Mouse (Mus musculus) adrenal gland (tissue): ENCODE measurements around the gene Cep131.

ENCODE experiments used
- intact Hi-C: fragments of 180-260 bp; cut with DNase I; formaldehyde crosslinking; loops from one replicate; pipeline ENCODE4 v1.15.1; 2025
- long read RNA-seq, 2 experiments: library from polyadenylated mRNA; unstranded; transcript quantifications; one replicate each; pipeline ENCODE4 v2.0.0; 2020; ENCODE audit warnings: borderline replicate concordance in 1 of 2; ENCODE audit not compliant: insufficient replicate concordance in 1 of 2

Gene Cep131
- long read RNA-seq, experiment 1, partial matches to known transcripts: 8 of 11 reads
- long read RNA-seq, experiment 1, other reads (novel, unspliced or antisense): 3 of 11 reads
- long read RNA-seq, experiment 2, partial matches to known transcripts: 2 of 3 reads
- long read RNA-seq, experiment 2, other reads (novel, unspliced or antisense): 0 of 3 reads

DNA sequence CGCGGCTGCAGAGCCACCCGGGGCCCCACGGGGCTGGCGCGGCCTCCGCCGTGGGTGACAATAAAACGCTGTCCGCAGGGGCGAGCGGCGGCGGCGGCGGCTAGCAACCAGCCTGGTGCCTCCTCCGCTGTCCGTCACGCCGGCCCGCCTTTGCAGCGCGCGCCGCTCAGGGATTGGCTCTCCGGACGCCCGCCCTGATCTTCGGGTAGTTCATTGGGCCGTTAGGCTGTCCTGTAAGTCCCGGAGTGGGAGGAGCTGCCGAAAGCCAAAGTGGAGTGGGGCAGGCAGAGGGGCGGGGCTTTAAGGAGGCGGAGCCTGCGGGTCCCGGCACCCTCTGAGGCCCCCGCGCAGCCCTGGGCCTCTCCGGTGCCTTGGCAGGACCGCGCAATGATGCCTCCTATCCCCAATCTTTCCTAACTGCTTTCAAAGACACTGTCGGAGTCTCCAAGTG lies at the start of gene Cep131:
Gene Cep131 (minus strand): TSS at position 126 of the 451 bp plus-strand sequence.
- intact Hi-C loops: no loop called here

GRCm38 (mm10) chr11:120136195-120136594 lies 49.6 kb upstream of the Cep131 start:
- intact Hi-C loops: no loop called here

- intact Hi-C loops: no loop called here
Measured at GRCm38 (mm10) chr11:120134847-120135530, 48.4 kb upstream of the Cep131 start.

DNA sequence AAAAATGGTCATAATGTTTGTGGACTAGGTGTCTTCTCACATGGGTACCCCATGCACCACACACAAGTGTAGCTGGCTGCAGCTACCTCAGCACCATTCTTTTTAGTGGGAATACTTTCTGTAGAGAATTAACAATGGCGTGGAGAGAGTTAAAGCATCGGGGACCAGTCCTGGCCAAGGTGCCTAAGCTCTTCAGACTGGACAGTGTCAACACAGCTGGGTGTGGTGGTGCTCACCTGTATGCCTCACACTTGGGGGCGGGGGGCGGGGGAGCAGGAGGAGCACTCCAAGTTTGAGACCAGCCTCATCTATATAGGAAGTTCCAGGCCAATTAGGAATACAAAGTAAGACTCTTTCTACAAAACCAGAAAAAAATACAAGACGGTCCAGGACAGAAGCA lies 47.5 kb upstream of the Cep131 start:
- intact Hi-C loops: no loop called here

GRCm38 (mm10) chr11:120129281-120129680 lies 42.7 kb upstream of the Cep131 start:
- intact Hi-C loops: no loop called here

GRCm38 (mm10) chr11:120126845-120127244 lies 40.2 kb upstream of the Cep131 start:
- intact Hi-C loops: no loop called here

DNA sequence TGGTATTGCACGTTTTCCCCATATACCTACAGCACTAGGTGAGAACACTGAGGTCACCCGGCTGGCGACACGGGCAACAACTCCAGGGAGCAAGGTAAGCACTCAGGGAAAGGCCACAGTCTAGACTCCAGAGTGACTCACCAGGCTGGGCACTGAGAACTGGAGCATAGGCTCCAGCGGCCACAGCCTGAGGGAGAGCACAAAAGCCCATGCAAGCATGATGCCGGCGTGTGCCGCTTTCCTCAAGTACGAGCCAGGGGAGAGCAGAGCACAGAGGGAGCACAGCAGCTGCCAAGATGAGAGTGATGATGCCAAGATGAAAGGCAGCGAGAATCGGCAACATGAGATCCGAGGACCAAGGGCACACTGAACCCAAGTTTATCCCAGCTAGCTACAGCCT lies 35.5 kb upstream of the Cep131 start:
- intact Hi-C loops: no loop called here

- intact Hi-C loops: no loop called here
Measured at GRCm38 (mm10) chr11:120120642-120121420, 34.2 kb upstream of the Cep131 start.

DNA sequence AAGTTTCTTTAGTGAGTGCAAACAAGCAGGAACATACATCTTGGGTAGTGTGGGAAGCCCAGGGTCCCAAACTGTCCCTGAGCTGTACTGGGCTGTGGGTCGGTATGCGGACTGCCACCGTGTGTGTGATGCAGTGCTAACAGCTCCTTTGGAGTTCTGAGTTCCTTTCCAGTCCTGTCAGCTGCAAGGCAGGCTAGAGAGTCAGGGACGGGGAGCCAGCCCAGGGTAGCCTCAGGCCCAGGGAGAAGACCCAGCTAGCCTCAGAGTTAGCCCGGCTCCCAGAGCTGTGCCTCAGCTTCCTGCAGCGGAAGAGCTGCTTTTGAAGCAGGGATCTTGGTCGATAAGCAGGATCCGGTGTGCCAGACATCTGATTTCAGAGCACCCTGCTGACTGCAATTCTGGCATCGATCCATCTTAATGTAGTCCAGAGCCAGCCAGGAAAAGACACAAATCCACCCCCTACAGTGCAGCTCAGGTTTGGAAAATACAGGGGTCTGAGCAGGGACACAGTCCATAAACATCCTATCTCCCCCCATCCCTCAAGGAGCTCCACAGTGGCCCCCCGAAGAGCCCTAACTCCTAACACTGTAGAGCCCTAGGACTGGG lies 33.4 kb upstream of the Cep131 start:
- intact Hi-C loops: loop anchor here (10.0 kb wide), 1 partner anchor 45 kb away; no protein-coding TSS in a partner anchor

- intact Hi-C loops: loop anchor here (10.0 kb wide), 1 partner anchor 46 kb away; no protein-coding TSS in a partner anchor
Measured at GRCm38 (mm10) chr11:120119108-120119507, 32.5 kb upstream of the Cep131 start.

GRCm38 (mm10) chr11:120117626-120118025 lies 31.0 kb upstream of the Cep131 start:
- intact Hi-C loops: loop anchor here (10.0 kb wide), 1 partner anchor 47 kb away; no protein-coding TSS in a partner anchor

GRCm38 (mm10) chr11:120114488-120115215 lies 28.0 kb upstream of the Cep131 start:
- intact Hi-C loops: loop anchor here (5.0 to 10.0 kb wide), 2 partner anchors 50 to 193 kb away; no protein-coding TSS in a partner anchor

GRCm38 (mm10) chr11:120112136-120112535 lies 25.5 kb upstream of the Cep131 start:
- intact Hi-C loops: loop anchor here (5.0 to 10.0 kb wide), 2 partner anchors 53 to 195 kb away; no protein-coding TSS in a partner anchor

GRCm38 (mm10) chr11:120111033-120111432 lies 24.4 kb upstream of the Cep131 start:
- intact Hi-C loops: loop anchor here (5.0 to 10.0 kb wide), 2 partner anchors 54 to 196 kb away; no protein-coding TSS in a partner anchor

DNA sequence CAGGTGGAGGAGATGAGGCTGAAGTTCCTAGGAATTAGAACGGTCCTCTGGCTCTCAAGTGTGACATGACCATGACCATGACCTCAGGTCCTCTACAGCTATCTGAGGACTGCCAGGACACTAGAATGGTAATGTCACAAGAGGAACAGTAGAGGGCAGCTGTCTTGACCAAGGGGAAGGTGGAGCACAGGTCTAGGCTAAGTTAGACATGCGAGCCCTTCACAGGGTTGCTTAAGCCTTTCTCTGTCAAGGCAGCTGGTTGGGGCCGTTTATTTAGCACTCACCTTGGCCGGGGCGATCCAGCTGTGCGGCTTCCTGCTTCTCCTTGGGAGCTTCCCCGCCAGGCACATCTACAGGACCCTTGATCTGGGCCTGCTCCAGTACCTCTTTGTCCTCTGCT lies 23.9 kb upstream of the Cep131 start:
- intact Hi-C loops: loop anchor here (5.0 to 10.0 kb wide), 2 partner anchors 54 to 197 kb away; no protein-coding TSS in a partner anchor

DNA sequence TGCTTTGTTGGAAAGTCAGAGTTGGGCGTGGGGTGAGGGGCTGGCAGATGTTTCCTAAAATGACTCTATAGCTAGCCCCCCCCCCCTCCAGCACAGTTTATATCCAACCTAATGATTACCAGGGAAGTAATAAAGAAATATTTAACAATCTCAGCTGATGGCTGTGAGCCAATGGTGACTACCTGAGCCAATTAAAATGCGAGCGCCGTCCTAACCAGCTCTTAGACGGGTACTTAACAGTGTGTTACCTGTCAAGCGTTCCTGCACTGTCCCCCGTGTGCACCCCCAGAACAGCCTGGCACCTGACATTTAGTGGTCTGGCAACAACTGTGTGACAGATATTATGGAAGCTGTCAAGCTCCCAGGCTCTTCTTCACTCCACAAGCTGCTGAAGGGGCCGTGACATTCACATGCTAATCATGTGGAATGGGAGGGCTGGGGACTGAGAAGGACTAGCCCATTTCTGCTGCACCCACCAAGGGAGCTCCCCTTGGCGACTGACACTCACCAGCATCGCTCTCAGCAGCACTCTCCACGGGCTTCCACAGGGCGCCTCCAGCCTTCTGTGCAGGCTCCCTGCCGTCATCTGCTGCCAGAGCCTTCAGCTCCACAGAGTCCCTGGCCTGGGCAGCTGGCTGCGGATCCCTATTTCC lies 23.1 kb upstream of the Cep131 start:
- intact Hi-C loops: loop anchor here (5.0 to 10.0 kb wide), 2 partner anchors 55 to 198 kb away; no protein-coding TSS in a partner anchor

GRCm38 (mm10) chr11:120107796-120108195 lies 21.2 kb upstream of the Cep131 start:
- intact Hi-C loops: no loop called here

- intact Hi-C loops: no loop called here
Measured at GRCm38 (mm10) chr11:120107026-120107425, 20.4 kb upstream of the Cep131 start.

GRCm38 (mm10) chr11:120103431-120103997 lies 16.9 kb upstream of the Cep131 start:
- intact Hi-C loops: no loop called here

DNA sequence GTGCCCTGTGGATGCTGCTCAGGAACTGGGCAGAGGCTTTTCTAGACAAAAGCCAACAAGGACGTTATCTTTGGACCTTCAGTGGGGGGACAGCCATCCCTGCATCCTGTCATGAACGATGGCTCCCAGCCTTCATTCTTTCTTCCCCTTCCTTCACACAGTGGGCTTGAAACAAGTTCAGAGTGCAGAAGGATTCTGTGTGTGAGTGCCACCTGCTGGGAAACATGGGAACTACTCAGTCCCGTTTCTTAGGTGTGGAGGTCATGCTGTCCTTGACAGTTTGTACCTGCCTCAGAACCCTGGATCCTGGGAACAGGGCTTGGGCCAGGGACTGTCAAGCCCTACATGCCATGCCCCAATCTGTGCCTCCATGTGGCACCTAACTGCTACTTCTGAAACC lies 14.4 kb upstream of the Cep131 start:
- intact Hi-C loops: no loop called here
